Mouse (Mus musculus) mature B cell (primary cell): Measurements from ENCODE around the gene Maco1.
"Not testable (repeated sequence)": the region's sequence is repeated elsewhere in the genome, so short reads cannot be mapped to it uniquely, and the experiment has no call there.

Source experiments
- in situ Hi-C: fragments of 300-500 bp; cut with MboI; formaldehyde crosslinking; loops from 2 replicates; pipeline ENCODE4 v1.14.3; 2019

Maco1 gene

DNA sequence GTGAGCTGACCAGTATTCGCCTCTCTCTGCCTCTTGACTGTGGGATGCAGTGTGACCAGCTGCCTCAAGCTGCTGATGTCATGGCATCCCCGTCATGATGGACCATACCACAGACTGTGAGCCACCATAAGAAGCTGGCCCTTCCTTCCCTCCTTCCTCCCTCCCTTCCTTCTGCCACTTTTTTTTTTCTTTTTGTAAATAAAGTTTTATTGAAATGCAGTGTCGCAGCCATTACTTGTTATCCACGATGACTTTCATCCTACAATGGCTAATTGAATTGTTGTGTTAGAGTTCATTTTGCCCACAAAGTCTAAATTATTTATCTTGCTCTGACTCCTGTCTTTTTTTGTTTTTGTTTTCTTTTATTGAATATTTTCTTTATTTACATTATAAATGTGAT lies 5.3 kb upstream of the Maco1 start:
- in situ Hi-C loops = no loop called here

GRCm38 (mm10) chr4:134856501-134856900 lies 3.4 kb upstream of the Maco1 start:
- in situ Hi-C loops = no loop called here

GRCm38 (mm10) chr4:134856056-134856455 lies 2.9 kb upstream of the Maco1 start:
- in situ Hi-C loops = no loop called here

DNA sequence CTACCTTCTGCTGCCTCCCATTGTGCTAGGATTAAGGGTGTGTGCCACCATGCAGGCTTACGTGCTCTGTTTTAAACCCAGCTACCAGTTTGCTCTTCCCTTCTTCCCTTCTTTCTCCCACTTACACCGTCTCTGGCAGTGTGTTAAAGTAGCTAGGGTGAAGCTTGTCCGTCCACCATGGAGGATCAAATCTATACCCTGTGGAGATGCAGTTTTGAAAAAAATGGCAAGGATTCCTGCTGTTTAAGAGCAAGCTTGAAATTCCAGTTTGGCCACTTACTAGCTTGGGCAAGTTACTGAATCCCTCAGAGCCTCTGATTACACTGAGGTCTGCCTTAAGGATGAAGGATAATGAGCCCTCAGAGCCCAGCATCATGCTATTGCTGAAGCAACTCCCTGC lies 2.2 kb upstream of the Maco1 start:
- in situ Hi-C loops = no loop called here

DNA sequence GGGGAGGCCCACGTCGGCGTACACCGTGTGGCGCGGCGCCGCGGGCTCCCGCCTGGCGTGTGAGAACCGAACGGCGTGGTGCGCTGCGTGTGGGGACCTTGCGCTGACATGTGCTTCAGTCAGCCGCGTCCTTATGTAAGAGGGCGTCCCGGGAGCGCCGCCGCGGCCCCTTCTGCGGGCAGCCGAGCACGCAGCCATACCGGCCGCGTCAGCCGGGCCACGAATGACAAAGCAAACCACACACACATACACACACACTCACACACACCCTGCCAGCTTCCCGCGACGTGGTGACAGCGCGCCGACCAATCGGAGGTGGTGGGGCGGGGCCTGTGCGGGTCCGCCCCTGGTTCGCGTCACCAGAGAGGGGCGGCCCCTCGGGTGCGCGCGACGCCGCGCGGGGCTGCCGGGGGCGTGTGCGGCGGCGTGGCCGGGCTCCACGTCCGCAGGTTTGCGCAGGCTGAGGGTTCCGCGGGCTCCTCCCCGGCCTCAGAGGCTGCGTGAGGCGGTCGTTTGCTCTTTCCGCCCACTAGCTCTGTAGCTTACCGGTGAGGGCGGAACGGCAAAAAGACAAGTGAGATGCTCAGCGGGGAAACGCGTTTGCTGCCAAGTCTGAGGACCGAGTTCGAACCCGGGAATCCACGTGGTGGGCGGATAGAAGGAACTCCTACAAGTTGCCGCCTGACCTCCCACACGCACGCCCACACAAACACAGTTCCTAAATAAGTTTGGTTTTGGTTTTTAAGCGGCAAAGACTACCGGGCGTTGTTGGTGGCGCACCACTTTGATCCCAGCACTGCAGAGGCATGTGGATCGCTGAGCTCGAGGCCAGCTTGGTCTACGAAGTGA lies 716 bp upstream of the Maco1 start:
- in situ Hi-C loops = no loop called here

GRCm38 (mm10) chr4:134852438-134853255 lies 498 bp downstream of the Maco1 start:
- in situ Hi-C loops = no loop called here

- in situ Hi-C loops = no loop called here
Observed at GRCm38 (mm10) chr4:134851876-134852275, 1.3 kb downstream of the Maco1 start.

- in situ Hi-C loops = no loop called here
Observed at GRCm38 (mm10) chr4:134851236-134851635, 1.9 kb downstream of the Maco1 start.

GRCm38 (mm10) chr4:134850551-134850950 lies 2.6 kb downstream of the Maco1 start:
- in situ Hi-C loops = no loop called here

- in situ Hi-C loops = no loop called here
Observed at GRCm38 (mm10) chr4:134847587-134847986, 5.6 kb downstream of the Maco1 start.

GRCm38 (mm10) chr4:134843566-134843965 lies 9.6 kb downstream of the Maco1 start:
- in situ Hi-C loops = no loop called here

DNA sequence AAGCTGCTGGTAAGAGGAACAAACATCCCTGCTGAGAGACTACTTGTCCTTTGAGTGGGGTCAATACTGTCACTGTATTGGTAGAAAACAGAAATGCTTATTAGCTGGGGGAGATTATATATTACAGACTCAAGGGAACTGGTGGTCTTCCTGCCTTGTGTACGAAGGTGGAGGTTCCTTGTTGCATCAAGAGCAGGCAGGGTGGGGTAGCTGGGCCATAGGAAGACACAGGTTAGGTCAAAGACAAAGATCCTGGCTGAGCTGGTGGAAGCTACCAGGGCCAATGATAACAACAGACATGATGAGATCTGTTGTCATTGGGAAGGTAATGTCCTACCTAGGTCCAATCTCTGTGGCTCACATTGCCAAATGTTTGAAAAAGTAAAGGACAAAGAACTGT lies 12.9 kb downstream of the Maco1 start:
- in situ Hi-C loops = no loop called here

- in situ Hi-C loops = not testable (repeated sequence)
Observed at GRCm38 (mm10) chr4:134838706-134839105, 14.4 kb downstream of the Maco1 start.

GRCm38 (mm10) chr4:134838221-134838620 lies 14.9 kb downstream of the Maco1 start:
- in situ Hi-C loops = no loop called here

GRCm38 (mm10) chr4:134835486-134835885 lies 17.7 kb downstream of the Maco1 start:
- in situ Hi-C loops = no loop called here

DNA sequence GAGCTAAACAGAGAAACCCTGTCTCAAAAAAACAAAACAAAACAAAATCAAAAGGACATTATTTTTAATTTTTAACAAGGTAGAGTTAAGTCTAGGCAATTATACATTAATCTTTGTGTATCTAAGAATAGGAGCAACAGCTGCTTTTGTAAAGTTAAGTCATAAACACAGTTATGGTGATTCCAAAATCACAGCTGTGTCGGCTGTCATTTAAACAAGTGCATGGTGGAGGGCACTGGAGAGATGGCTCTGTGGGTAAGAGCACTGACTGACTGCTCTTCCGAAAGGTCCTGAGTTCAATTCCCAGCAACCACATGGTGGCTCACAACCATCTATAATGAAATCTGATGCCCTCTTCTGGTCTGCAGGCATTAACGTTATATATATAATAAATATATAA lies 21.2 kb downstream of the Maco1 start:
- in situ Hi-C loops = no loop called here

DNA sequence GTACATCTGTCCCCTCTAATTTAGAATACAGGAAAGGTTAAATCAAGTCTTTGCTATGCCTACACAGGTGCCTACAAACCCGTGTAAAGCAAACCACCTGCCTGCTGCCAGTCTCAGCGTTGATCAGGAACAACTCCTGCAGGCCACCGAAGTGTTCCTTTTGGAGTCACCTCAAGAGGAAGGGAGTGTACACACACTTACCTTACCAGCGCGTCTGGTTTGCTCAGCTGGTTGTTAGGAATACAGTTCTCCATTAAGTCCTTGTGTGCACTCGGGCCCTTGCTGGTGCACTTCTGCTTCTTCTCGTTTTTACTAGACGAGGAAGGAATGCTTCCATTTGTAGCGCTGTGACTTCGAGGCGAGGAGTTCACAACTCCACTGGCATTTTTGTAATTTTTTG lies 25.3 kb downstream of the Maco1 start:
- in situ Hi-C loops = no loop called here

DNA sequence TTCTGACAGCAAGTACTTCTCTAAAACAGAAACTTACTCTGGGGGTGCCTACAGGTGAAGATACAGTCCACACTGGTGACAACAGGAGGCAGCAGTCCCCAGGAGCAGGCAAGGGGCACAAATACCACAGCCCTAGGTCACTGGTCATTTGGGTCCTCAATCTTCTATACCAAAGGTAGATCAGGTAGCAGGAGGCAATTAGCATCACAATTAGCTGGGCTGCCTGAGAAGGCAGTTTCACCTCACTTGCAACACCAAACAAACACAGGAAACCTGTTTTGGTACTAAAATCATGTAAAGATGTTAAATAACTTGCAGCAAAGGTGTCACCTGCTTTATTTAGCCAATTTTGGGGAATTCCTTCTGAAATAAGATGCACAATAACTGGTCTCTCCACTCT lies 26.8 kb downstream of the Maco1 start:
- in situ Hi-C loops = no loop called here

GRCm38 (mm10) chr4:134825864-134826263 lies 27.3 kb downstream of the Maco1 start:
- in situ Hi-C loops = not testable (repeated sequence)

GRCm38 (mm10) chr4:134823560-134823959 lies 29.6 kb downstream of the Maco1 start:
- in situ Hi-C loops = no loop called here

GRCm38 (mm10) chr4:134821061-134821460 lies 32.1 kb downstream of the Maco1 start:
- in situ Hi-C loops = no loop called here

DNA sequence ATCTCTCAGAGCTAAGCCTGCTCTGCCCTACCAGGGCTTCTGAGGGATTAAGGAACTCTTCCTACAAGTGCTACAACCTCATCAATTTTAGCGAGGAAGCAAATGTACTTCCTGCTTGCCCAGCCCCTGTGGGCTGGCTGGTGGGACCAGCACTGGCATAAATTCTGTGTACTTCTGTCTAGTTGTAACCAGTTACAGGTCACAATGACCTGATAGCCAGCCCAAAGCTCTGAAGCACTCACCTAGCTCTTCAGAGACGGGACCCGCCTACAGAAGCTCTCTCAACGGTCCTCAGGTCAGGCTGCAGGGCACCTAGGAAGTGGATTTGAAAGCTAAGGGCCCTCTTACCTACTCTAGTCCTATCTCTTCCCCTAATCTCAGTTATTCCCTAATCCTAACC lies 35.4 kb downstream of the Maco1 start:
- in situ Hi-C loops = no loop called here

- in situ Hi-C loops = no loop called here
Observed at GRCm38 (mm10) chr4:134814229-134814571, 38.9 kb downstream of the Maco1 start.
